Mouse (Mus musculus) myocyte (in vitro differentiated cells): ENCODE results near the gene Olfr523. TPM values are rescaled to one million over a fixed set of nuclear protein-coding genes. Genes with fewer than 3 reads are reported as not detected.

Experiments
- H3K27me3 ChIP-seq: one replicate; pipeline ENCODE4 v1.6.1; 2011; ENCODE audit not compliant: control insufficient read depth, insufficient read depth, insufficient read length
- H3K36me3 ChIP-seq: one replicate; pipeline ENCODE4 v1.6.1; 2011; ENCODE audit not compliant: control insufficient read depth, insufficient read depth
- H3K4me2 ChIP-seq: one replicate; pipeline ENCODE4 v1.6.1; 2011; ENCODE audit warnings: low read depth, control low read depth
- H3K4me3 ChIP-seq: one replicate; pipeline ENCODE4 v1.5.1; 2011; ENCODE audit warnings: mild to moderate bottlenecking, control low read depth, moderate library complexity
- H3K79me2 ChIP-seq: one replicate; pipeline ENCODE4 v1.6.1; 2011; ENCODE audit not compliant: control insufficient read depth, insufficient read depth
- H3ac ChIP-seq: one replicate; pipeline ENCODE4 v1.6.1; 2011; ENCODE audit not compliant: control insufficient read depth, insufficient read length
- CEBPB ChIP-seq: IDR thresholded peaks from 2 replicates; pipeline ENCODE4 v1.6.1; 2011; ENCODE audit warnings: mild to moderate bottlenecking, moderate library complexity; ENCODE audit not compliant: poor library complexity, insufficient read depth, severe bottlenecking
- E2F4 ChIP-seq: IDR thresholded peaks from one replicate; pipeline ENCODE4 v1.6.1; 2011; ENCODE audit warnings: mild to moderate bottlenecking, control low read depth, moderate library complexity; ENCODE audit not compliant: insufficient read depth
- MAX ChIP-seq: IDR thresholded peaks from one replicate; pipeline ENCODE4 v1.6.1; 2011; ENCODE audit warnings: low read depth, mild to moderate bottlenecking, control low read depth
- MYOD1 ChIP-seq, 3 experiments: IDR thresholded peaks; one replicate each; pipeline ENCODE4 v1.6.1; 2011; ENCODE audit warnings: control low read depth in 2 of 3, low read depth in 2 of 3, mild to moderate bottlenecking in 2 of 3, moderate library complexity in 1 of 3; ENCODE audit not compliant: insufficient read length in 2 of 3, control insufficient read depth in 1 of 3
- MYOG ChIP-seq, 3 experiments: IDR thresholded peaks; one replicate each; pipeline ENCODE4 v1.6.1; 2011; ENCODE audit warnings: control low read depth in 2 of 3, low read depth in 2 of 3, mild to moderate bottlenecking in 2 of 3; ENCODE audit not compliant: insufficient read length in 2 of 3, control insufficient read depth in 1 of 3, insufficient read depth in 1 of 3
- POLR2A ChIP-seq: IDR thresholded peaks from one replicate; pipeline ENCODE4 v1.6.1; 2011; ENCODE audit warnings: low read depth, mild to moderate bottlenecking, control low read depth, moderate library complexity; ENCODE audit not compliant: insufficient read length
- POLR2AphosphoS2 ChIP-seq: IDR thresholded peaks from one replicate; pipeline ENCODE4 v1.6.1; 2011; ENCODE audit warnings: low read depth, control low read depth; ENCODE audit not compliant: insufficient read length
- REST ChIP-seq: IDR thresholded peaks from one replicate; pipeline ENCODE4 v1.6.1; 2011; ENCODE audit warnings: mild to moderate bottlenecking, control low read depth, moderate library complexity; ENCODE audit not compliant: insufficient read depth, insufficient read length
- SRF ChIP-seq: IDR thresholded peaks from one replicate; pipeline ENCODE4 v1.6.1; 2011; ENCODE audit warnings: low read depth; ENCODE audit not compliant: control insufficient read depth, insufficient read length
- TCF12 ChIP-seq: IDR thresholded peaks from one replicate; pipeline ENCODE4 v1.6.1; 2011; ENCODE audit warnings: mild to moderate bottlenecking, control low read depth; ENCODE audit not compliant: poor library complexity, insufficient read depth, severe bottlenecking
- TCF3 ChIP-seq: IDR thresholded peaks from one replicate; pipeline ENCODE4 v1.6.1; 2011; ENCODE audit warnings: low read depth, control low read depth; ENCODE audit not compliant: insufficient read length
- USF1 ChIP-seq: IDR thresholded peaks from one replicate; pipeline ENCODE4 v1.6.1; 2011; ENCODE audit warnings: low read depth, mild to moderate bottlenecking, control low read depth, moderate library complexity
- polyA plus RNA-seq: library from polyadenylated mRNA; unstranded; fragments of >200 nt; fragmentation: generic; extraction: Trizol; gene quantifications from one replicate; pipeline ENCODE4 v1.2.1, GENCODE M21; 2012; ENCODE audit warnings: missing spikeins

The Olfr523 gene
- polyA plus RNA-seq, 1 experiment: not detected

GRCm38 (mm10) chr7:140213841-140214240 lies 40.8 kb downstream of the Olfr523 start:
- Histone ChIP-seq H3ac (no peak overlapping the region), H3K36me3 (no peaks in the 10 kb centered on the region), H3K4me2 (peak overlapping the region; percentile 51), H3K79me2 (no peaks in the 10 kb centered on the region), H3K27me3 (no peaks in the 10 kb centered on the region), H3K4me3 (no peak overlapping the region)
- TF ChIP-seq REST (no peak), MYOG (IDR thresholded peaks at IDR 0.05; ENCODE audit: control insufficient read depth in 1 of 3, insufficient read depth in 1 of 3, insufficient read length in 2 of 3, low read depth in 2 of 3) (peak in 2 of 3 experiments; percentile 7 to 32), TCF3 (peak; percentile 46), MYOD1 (IDR thresholded peaks at IDR 0.05; ENCODE audit: control insufficient read depth in 1 of 3, insufficient read length in 2 of 3, low read depth in 2 of 3) (peak in 2 of 3 experiments; percentile 70 to 87), TCF12 (no peak), POLR2A (no peak), CEBPB (no peak), SRF (no peak), E2F4 (no peak), POLR2AphosphoS2 (no peak), USF1 (no peak)

- Histone ChIP-seq H3K4me3 (no peak within 1 kb of the TSS), H3K4me2 (no peak within 1 kb of the TSS), H3K27me3 (no peaks in the 10 kb centered on the region), H3K79me2 (no peaks in the 10 kb centered on the region), H3K36me3 (no peaks in the 10 kb centered on the region), H3ac (no peak within 1 kb of the TSS)
- TF ChIP-seq TCF12: no peak
- TF ChIP-seq REST: no peak
- TF ChIP-seq MAX: no peak
- no peak for TF ChIP-seq CEBPB
- TF ChIP-seq MYOG (IDR thresholded peaks at IDR 0.05; ENCODE audit: control insufficient read depth in 1 of 3, insufficient read depth in 1 of 3, insufficient read length in 2 of 3, low read depth in 2 of 3): no peak
- TF ChIP-seq E2F4: no peak
- no peak for TF ChIP-seq USF1
- no peak for TF ChIP-seq POLR2AphosphoS2
- TF ChIP-seq MYOD1 (IDR thresholded peaks at IDR 0.05; ENCODE audit: control insufficient read depth in 1 of 3, insufficient read length in 2 of 3, low read depth in 2 of 3): no peak
- no peak for TF ChIP-seq TCF3
- TF ChIP-seq SRF: no peak
- no peak for TF ChIP-seq POLR2A
These were observed 45.0 kb downstream of the Olfr523 start, which contains the start of gene Cd163l1 for GRCm38 (mm10) chr7:140217967-140218366. Gene Cd163l1, plus strand, starts transcription at chr7:140218267.

- Histone ChIP-seq H3K4me3 (no peak overlapping the region), H3ac (no peak overlapping the region), H3K36me3 (no peaks in the 10 kb centered on the region), H3K4me2 (no peak overlapping the region), H3K27me3 (no peaks in the 10 kb centered on the region), H3K79me2 (no peaks in the 10 kb centered on the region)
- TF ChIP-seq REST (peak; percentile 70), SRF (no peak)
These were observed 46.3 kb downstream of the Olfr523 start for GRCm38 (mm10) chr7:140219268-140219667.

GRCm38 (mm10) chr7:140220375-140220774 lies 47.4 kb downstream of the Olfr523 start:
- no peaks in the 10 kb centered on the region for H3K36me3 ChIP-seq
- no peaks in the 10 kb centered on the region for H3K27me3 ChIP-seq
- H3ac ChIP-seq: no peak overlapping the region
- H3K4me3 ChIP-seq: no peak overlapping the region
- H3K4me2 ChIP-seq: no peak overlapping the region
- no peaks in the 10 kb centered on the region for H3K79me2 ChIP-seq
- no peak for TF ChIP-seq CEBPB
- no peak for TF ChIP-seq MYOD1 (IDR thresholded peaks at IDR 0.05; ENCODE audit: control insufficient read depth in 1 of 3, insufficient read length in 2 of 3, low read depth in 2 of 3)
- TF ChIP-seq USF1: no peak
- TF ChIP-seq POLR2A: no peak
- TF ChIP-seq MYOG (IDR thresholded peaks at IDR 0.05; ENCODE audit: control insufficient read depth in 1 of 3, insufficient read depth in 1 of 3, insufficient read length in 2 of 3, low read depth in 2 of 3): no peak
- TF ChIP-seq MAX: no peak
- no peak for TF ChIP-seq SRF
- TF ChIP-seq POLR2AphosphoS2: no peak
- TF ChIP-seq TCF12: no peak
- no peak for TF ChIP-seq TCF3
- TF ChIP-seq E2F4: no peak
- TF ChIP-seq REST: no peak

GRCm38 (mm10) chr7:140224209-140224608 lies 51.2 kb downstream of the Olfr523 start:
- Histone ChIP-seq H3ac (no peak overlapping the region), H3K27me3 (no peaks in the 10 kb centered on the region), H3K4me2 (no peak overlapping the region), H3K4me3 (no peak overlapping the region), H3K79me2 (no peaks in the 10 kb centered on the region), H3K36me3 (no peaks in the 10 kb centered on the region)
- TF ChIP-seq MYOD1 (IDR thresholded peaks at IDR 0.05; ENCODE audit: control insufficient read depth in 1 of 3, insufficient read length in 2 of 3, low read depth in 2 of 3): no peak
- TF ChIP-seq MYOG (IDR thresholded peaks at IDR 0.05; ENCODE audit: control insufficient read depth in 1 of 3, insufficient read depth in 1 of 3, insufficient read length in 2 of 3, low read depth in 2 of 3): no peak
- no peak for TF ChIP-seq SRF
- TF ChIP-seq USF1: no peak

Other genes starting within 250 kb of the Olfr523 start
- gene Utf1, start 229.4 kb upstream of the Olfr523 start, polyA plus RNA-seq: not detected
- gene 6430531B16Rik, start 194.5 kb upstream of the Olfr523 start, polyA plus RNA-seq: 0.13 TPM
- 2.3 TPM for gene Adam8, start 180.7 kb upstream of the Olfr523 start, polyA plus RNA-seq
- 25.2 TPM for gene Zfp511, start 136.8 kb upstream of the Olfr523 start, polyA plus RNA-seq
- gene Tubgcp2, start 136.5 kb upstream of the Olfr523 start, polyA plus RNA-seq: 22.1 TPM
- gene Msx3, start 124.1 kb upstream of the Olfr523 start, polyA plus RNA-seq: 0.05 TPM
- not detected for gene Caly, start 90.7 kb upstream of the Olfr523 start, polyA plus RNA-seq
- not detected for gene Prap1, start 79.8 kb upstream of the Olfr523 start, polyA plus RNA-seq
- 9.5 TPM for gene Fuom, start 70.8 kb upstream of the Olfr523 start, polyA plus RNA-seq
- gene Paox, start 57.4 kb upstream of the Olfr523 start, polyA plus RNA-seq: 7.0 TPM
- 125 TPM for gene Echs1, start 56.7 kb upstream of the Olfr523 start, polyA plus RNA-seq
- 23.3 TPM for gene Mtg1, start 35.7 kb upstream of the Olfr523 start, polyA plus RNA-seq
- gene Sprn, start 18.3 kb upstream of the Olfr523 start, polyA plus RNA-seq: not detected
- not detected for gene Olfr522, start 8.5 kb upstream of the Olfr523 start, polyA plus RNA-seq
- gene Olfr524, start 32.7 kb downstream of the Olfr523 start, polyA plus RNA-seq: not detected
- gene Cd163l1, start 45.0 kb downstream of the Olfr523 start, polyA plus RNA-seq: not detected
- gene 5830411N06Rik, start 74.1 kb downstream of the Olfr523 start, polyA plus RNA-seq: 0.12 TPM
- gene Olfr525, start 147.6 kb downstream of the Olfr523 start, polyA plus RNA-seq: not detected
- not detected for gene Olfr527, start 160.8 kb downstream of the Olfr523 start, polyA plus RNA-seq
- not detected for gene Olfr60, start 188.5 kb downstream of the Olfr523 start, polyA plus RNA-seq
- gene Olfr530, start 203.1 kb downstream of the Olfr523 start, polyA plus RNA-seq: not detected
- gene Olfr531, start 229.7 kb downstream of the Olfr523 start, polyA plus RNA-seq: not detected
- not detected for gene Olfr532, start 248.4 kb downstream of the Olfr523 start, polyA plus RNA-seq